Mouse (Mus musculus): ENCODE data around the gene Mettl24.

- TF ChIP-seq CTCF (IDR thresholded peaks at IDR 0.05; ENCODE audit: borderline replicate concordance, insufficient read depth, low read depth, low read length) (no peak), POLR2A (IDR thresholded peaks at IDR 0.05; ENCODE audit: borderline replicate concordance, insufficient read depth, low read length) (no peak)
Measured at GRCm38 (mm10) chr10:40718362-40718761, 35.3 kb downstream of the Mettl24 start.

Measured in cerebellum, adult 2 months (tissue).